Mouse (Mus musculus) embryonic facial prominence, embryonic 14.5 days (tissue): Measurements from ENCODE around the gene Odf3. TPM values are rescaled to one million over a fixed set of nuclear protein-coding genes. Genes with fewer than 3 reads are reported as not detected.
A peak's percentile ranks its signal among the peaks of the same experiment; 100 is the strongest.

Experiments
- ATAC-seq: fragments of 200-750 bp; cut with Nextera tagmentation; 2 replicates; pipeline ENCODE4 v1.8.0; 2017; ENCODE audit warnings: low read depth, moderate number of reproducible peaks, moderate TSS enrichment
- DNase-seq: peaks from one replicate; pipeline ENCODE4 v3.0.0-alpha.2; 2015; ENCODE audit warnings: low spot score
- H3K27ac ChIP-seq: fragments of 300-500 bp; sonication (generic); replicated peaks from 2 replicates; pipeline ENCODE4 v1.5.1; 2014; ENCODE audit warnings: low read depth, mild to moderate bottlenecking, low read length, moderate library complexity
- H3K27me3 ChIP-seq: fragments of 300-500 bp; sonication (generic); replicated peaks from 2 replicates; pipeline ENCODE4 v1.6.1; 2014; ENCODE audit warnings: low read length; ENCODE audit not compliant: control insufficient read depth, insufficient read depth
- H3K36me3 ChIP-seq: fragments of 300-500 bp; sonication (generic); 2 replicates; pipeline ENCODE4 v1.6.1; 2014; ENCODE audit warnings: low read length, mixed read lengths; ENCODE audit not compliant: control insufficient read depth, insufficient read depth
- H3K4me1 ChIP-seq: fragments of 300-500 bp; sonication (generic); 2 replicates; pipeline ENCODE4 v1.6.1; 2014; ENCODE audit warnings: antibody characterized with exemption, low read length; ENCODE audit not compliant: control insufficient read depth, insufficient read depth
- H3K4me2 ChIP-seq: fragments of 300-500 bp; sonication (generic); 2 replicates; pipeline ENCODE4 v1.6.1; 2014; ENCODE audit warnings: low read depth, mild to moderate bottlenecking, low read length, moderate library complexity, mixed read lengths
- H3K4me3 ChIP-seq: fragments of 300-500 bp; sonication (generic); 2 replicates; pipeline ENCODE4 v1.5.1; 2014; ENCODE audit warnings: low read depth, mild to moderate bottlenecking, low read length
- H3K9ac ChIP-seq: fragments of 300-500 bp; sonication (generic); 2 replicates; pipeline ENCODE4 v1.6.1; 2014; ENCODE audit warnings: low read depth, mild to moderate bottlenecking, low read length, moderate library complexity, mixed read lengths
- H3K9me3 ChIP-seq: fragments of 300-500 bp; sonication (generic); 2 replicates; pipeline ENCODE4 v1.6.1; 2016; ENCODE audit warnings: low read length; ENCODE audit not compliant: control insufficient read depth
- WGBS: fragments of 180-500 bp; shearing (Covaris S2); extraction: QIAGEN DNeasy Blood & Tissue Kit; methylation state at CpG from one replicate; pipeline ENCODE4 v1.1.7; 2014; 5-methylcytosine and 5-hydroxymethylcytosine counted together
- polyA plus RNA-seq: library from polyadenylated mRNA; unstranded; fragments of >200 nt; fragmentation: Nextera tagmentation; extraction: Ambion mirVana; gene quantifications from 2 replicates; pipeline ENCODE4 v1.2.1, GENCODE M21; 2014

The Odf3 gene
- polyA plus RNA-seq, 1 experiment from 2014 or later, result not detected

DNA sequence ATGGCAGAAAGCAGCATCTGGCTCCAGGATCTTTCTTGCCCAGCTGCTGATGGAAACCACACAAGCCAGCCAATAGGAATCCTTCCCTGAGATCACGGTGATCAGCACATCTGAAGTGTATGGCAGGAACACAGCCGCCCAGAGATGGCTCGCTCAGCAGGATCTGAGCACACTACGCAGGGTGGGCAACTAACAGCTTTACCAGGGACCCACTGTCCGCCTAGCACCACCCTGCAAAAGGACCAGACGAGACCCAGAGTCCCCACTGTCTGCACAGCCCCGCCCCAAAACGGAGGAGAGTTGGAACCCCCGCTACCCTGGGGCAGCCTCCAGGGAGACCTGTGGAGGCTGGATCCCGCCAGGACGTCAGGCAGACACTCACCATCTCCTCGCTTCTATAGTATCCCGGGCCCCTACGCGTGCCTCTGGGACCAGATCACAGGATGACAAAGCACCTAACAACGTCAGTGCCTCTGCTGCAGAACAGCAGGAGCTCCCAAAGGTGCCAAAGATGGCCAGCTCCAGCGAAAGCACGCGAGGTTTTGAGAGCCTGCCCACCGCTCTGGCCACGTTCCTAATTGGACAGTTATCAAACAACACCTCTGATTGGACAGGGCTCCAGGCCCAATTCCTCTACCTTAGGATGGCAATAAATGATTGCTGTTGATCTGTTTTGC lies 25.8 kb upstream of the Odf3 start, which contains the start of gene Zfp941:
Gene Zfp941 (minus strand): TSS at position 526 of the 677 bp plus-strand sequence.
- ATAC-seq, result peak; percentile 88
- H3K4me2 ChIP-seq, result peak within 1 kb of the TSS; percentile 72
- DNase-seq, result peak; percentile 67

DNA sequence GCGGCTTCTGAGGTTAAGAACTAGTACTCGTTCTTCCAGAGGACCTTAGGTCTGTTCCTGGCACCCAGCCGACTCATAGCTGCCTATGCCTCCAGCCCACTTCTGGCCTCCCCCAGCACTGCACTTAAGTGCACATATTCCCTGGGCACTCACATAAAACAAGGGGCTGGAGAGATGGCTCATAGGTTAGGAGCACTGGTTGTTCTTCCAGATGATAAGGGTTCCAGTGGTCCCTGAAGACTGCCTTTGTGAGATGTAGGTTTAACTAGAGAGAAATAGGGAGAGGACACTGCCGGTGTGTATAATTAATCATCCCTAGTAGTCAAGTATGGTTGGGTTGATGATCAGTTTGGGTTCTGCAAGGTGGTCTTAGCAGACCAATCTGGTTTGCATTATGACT lies 24.9 kb upstream of the Odf3 start:
- H3K36me3 ChIP-seq, result 0 out of 2 replicates have a peak, but pooled peaks cover 2% of the 10 kb centered on the region
- no peak overlapping the region for H3K9ac ChIP-seq
- no peak for ATAC-seq
- no peak overlapping the region for H3K4me3 ChIP-seq
- WGBS, result 83% methylated on average over 4 of the region's 4 CpGs
- no peak for DNase-seq
- H3K27me3 ChIP-seq, result no peaks in the 10 kb centered on the region
- H3K4me1 ChIP-seq, result 0 out of 2 replicates have a peak, but pooled peaks cover 3% of the 10 kb centered on the region
- H3K27ac ChIP-seq, result no peak overlapping the region
- H3K9me3 ChIP-seq, result no peaks in the 10 kb centered on the region
- no peak overlapping the region for H3K4me2 ChIP-seq

More for the DNA sequence above, 25.8 kb upstream of the Odf3 start, which contains the start of gene Zfp941:
- Histone ChIP-seq H3K9me3 (no peaks in the 10 kb centered on the region), H3K27me3 (no peaks in the 10 kb centered on the region), H3K4me1 (0 out of 2 replicates have a peak, but pooled peaks cover 3% of the 10 kb centered on the region), H3K27ac (no peak within 1 kb of the TSS), H3K36me3 (0 out of 2 replicates have a peak, but pooled peaks cover 2% of the 10 kb centered on the region), H3K9ac (peak within 1 kb of the TSS; percentile 63), H3K4me3 (peak within 1 kb of the TSS; percentile 51)
- 4% methylated on average over 21 of the region's 21 CpGs for WGBS

DNA sequence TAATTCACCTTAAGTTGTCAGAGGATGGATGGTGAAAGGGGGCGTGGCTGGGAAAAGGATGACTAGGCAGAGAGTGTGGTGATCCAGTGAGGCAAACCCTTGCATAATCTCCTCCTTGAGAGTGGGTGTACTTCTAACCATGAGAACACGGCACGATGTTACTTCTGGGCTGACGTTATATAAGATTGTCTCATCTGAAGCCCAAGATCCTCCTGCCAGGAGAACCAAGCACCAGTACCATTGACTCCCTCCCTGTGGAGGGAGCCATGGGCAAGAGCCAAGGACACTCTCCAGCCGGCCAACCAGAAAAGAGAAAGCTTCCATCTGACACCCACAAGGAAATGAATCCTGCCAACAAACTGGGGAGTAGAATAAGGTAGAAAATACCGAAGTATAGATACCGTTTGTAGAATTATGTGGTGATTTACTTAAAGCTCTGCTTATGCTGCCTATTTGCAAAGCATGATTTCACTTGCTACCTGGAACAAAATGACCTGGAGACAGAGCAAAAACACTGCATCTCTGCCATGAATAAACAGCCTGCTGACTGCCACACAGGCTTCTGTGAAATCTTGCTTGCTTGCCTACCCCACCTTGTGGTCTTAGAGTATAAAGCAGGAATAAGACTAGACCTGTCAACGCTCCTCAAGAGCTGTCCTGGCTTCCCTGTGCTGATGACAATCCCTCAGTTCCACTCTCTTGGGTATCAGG lies 19.3 kb upstream of the Odf3 start:
- no peaks in the 10 kb centered on the region for H3K27me3 ChIP-seq
- no peaks in the 10 kb centered on the region for H3K36me3 ChIP-seq
- H3K4me3 ChIP-seq, result no peak overlapping the region
- H3K9me3 ChIP-seq, result no peaks in the 10 kb centered on the region
- no peak for ATAC-seq
- H3K4me1 ChIP-seq, result no peaks in the 10 kb centered on the region
- H3K4me2 ChIP-seq, result no peak overlapping the region
- 38% methylated on average over 8 of the region's 8 CpGs for WGBS
- H3K27ac ChIP-seq, result no peak overlapping the region
- DNase-seq, result peak; percentile 59
- no peak overlapping the region for H3K9ac ChIP-seq

DNA sequence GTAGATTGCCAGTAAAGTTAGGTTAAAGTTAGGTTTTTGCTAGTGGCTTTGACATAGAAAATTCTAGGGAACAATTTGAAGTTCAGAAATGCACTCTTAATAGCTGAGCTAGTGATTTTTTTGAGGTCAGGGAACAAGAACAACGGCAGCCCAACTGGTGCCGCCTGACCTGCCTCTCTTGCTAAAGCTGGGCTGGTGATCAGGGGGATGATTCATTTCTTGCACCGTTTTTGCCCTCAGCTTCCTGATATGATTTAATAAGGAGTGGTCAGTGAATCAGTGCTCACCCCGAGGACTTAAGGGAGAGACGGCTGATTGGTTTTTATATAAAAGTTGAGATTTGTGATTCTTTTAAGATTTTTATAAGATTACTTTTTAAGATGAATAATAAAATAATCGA lies 16.2 kb upstream of the Odf3 start:
- no peaks in the 10 kb centered on the region for H3K9me3 ChIP-seq
- H3K27me3 ChIP-seq, result no peaks in the 10 kb centered on the region
- H3K9ac ChIP-seq, result no peak overlapping the region
- ATAC-seq (no peak), DNase-seq (no peak)
- no peak overlapping the region for H3K4me3 ChIP-seq
- no peak overlapping the region for H3K27ac ChIP-seq
- H3K4me1 ChIP-seq, result no peaks in the 10 kb centered on the region
- 73% methylated on average over 6 of the region's 6 CpGs for WGBS
- no peaks in the 10 kb centered on the region for H3K36me3 ChIP-seq
- H3K4me2 ChIP-seq, result no peak overlapping the region

DNA sequence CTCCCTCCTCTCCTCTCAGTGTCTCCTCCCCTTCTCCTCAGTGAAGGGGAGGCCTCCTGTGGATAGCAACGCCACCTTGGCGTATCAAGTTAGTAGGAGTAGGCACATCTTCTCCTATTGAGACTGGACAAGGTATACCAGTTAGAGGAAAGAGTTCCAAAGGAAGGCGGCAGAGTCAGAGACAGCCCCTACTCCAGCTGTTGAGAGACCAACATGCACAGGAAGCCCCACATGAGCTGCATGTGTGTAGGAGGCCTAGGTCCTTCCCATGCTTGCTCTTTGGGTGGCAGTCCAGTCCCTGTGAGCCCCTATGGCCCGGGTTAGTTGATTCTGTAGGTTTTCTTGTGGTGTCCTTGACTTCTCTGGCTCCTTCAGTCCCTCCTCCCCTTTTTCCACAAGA lies 14.3 kb upstream of the Odf3 start:
- H3K9ac ChIP-seq, result no peak overlapping the region
- H3K4me1 ChIP-seq, result no peaks in the 10 kb centered on the region
- no peak overlapping the region for H3K27ac ChIP-seq
- no peaks in the 10 kb centered on the region for H3K36me3 ChIP-seq
- H3K4me2 ChIP-seq, result no peak overlapping the region
- no peak overlapping the region for H3K4me3 ChIP-seq
- ATAC-seq (no peak), DNase-seq (no peak)
- 83% methylated on average over 4 of the region's 4 CpGs for WGBS
- H3K9me3 ChIP-seq, result no peaks in the 10 kb centered on the region
- H3K27me3 ChIP-seq, result no peaks in the 10 kb centered on the region

DNA sequence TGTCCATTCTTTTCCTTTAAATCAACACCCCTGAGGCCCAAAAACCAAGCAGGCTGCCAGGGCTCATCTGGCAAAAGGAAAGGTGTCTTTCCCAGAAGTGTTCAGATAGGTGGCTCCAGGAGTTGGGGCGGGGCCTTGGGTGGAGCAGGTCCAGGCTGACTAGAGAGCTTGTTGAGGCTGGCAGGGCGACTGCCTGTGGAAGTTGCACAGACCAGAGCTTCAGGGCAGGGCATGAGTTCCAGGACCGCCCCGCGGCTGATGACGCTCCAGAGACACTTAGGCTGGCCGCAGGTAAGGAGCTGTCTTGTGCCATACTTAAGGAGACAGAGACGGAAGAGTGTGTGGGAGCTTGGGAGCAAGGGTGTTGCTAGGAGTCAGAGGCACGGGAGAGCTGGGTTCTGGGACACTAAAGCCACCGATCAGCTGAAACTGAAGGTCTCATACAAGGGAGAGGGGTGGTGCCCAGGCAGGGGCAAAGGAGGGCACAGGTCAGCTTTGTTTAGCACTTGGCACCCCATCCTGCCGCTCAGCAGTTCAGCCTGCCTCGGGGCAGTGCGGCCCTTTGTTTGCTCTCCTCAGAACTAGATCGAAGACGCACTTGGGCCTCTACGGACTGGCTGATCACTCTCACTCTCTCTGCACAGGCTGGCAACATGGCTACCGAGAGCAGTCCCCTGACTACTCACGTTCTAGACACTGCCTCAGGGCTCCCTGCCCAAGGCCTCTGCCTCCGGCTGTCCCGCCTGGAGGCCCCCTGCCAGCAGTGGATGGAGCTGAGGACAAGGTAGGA lies 12.4 kb upstream of the Odf3 start, which contains the start of gene Urah:
Gene Urah (plus strand): TSS at position 51 of the 790 bp plus-strand sequence.
- peak; percentile 34; the same call in 1 of the 2 replicates for ATAC-seq
- no peak within 1 kb of the TSS for H3K4me2 ChIP-seq

DNA sequence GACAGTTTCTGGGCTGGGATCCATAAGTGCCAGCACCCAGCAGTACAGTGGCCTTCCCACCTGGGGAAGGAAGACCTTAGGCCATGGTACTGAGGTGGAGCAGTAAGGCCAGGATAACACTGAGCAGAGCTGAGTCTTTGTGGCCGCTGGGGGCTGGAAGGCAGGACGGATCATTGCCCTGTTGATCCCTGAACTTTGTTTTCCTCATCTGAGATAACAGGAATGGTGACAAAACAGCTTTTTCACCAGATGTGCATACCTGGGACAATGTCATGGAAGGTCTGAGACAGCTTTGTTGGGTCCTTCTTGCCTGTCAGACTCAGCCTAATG lies 11.9 kb upstream of the Odf3 start:
- ATAC-seq, result 0 out of 2 replicates have a peak, but pooled peaks have one; percentile 24
- H3K4me1 ChIP-seq, result no peaks in the 10 kb centered on the region
- peak overlapping the region; percentile 34; the same call in 1 of the 2 replicates for H3K9ac ChIP-seq
- H3K4me2 ChIP-seq, result no peak overlapping the region
- no peaks in the 10 kb centered on the region for H3K9me3 ChIP-seq
- no peaks in the 10 kb centered on the region; the same call in 1 of the 2 replicates for H3K27me3 ChIP-seq
- 70% methylated on average over 2 of the region's 2 CpGs for WGBS
- H3K27ac ChIP-seq, result no peak overlapping the region
- no peak for DNase-seq
- H3K36me3 ChIP-seq, result no peaks in the 10 kb centered on the region
- H3K4me3 ChIP-seq, result no peak overlapping the region

More for the DNA sequence above, 12.4 kb upstream of the Odf3 start, which contains the start of gene Urah:
- Histone ChIP-seq H3K9me3 (no peaks in the 10 kb centered on the region), H3K9ac (peak within 1 kb of the TSS; percentile 34; the same call in 1 of the 2 replicates), H3K36me3 (no peaks in the 10 kb centered on the region), H3K4me3 (no peak within 1 kb of the TSS), H3K27ac (no peak within 1 kb of the TSS), H3K4me1 (no peaks in the 10 kb centered on the region), H3K27me3 (no peaks in the 10 kb centered on the region; the same call in 1 of the 2 replicates)
- 23% methylated on average over 19 of the region's 20 CpGs for WGBS
- peak; percentile 41 for DNase-seq
